12 mouse cellular contexts compared by ENCODE assay signal in genomic region chr13:107618796-107619429, GRCm38 (mm10).
DNase-seq lines count a peak whose midpoint lies in the region; ATAC-seq and TF ChIP-seq lines count a peak whose summit lies in the region.
"Had no signal": no experiment of that assay in that cellular context is flagged by ENCODE, and none has a peak within 500 bp of the region (broad histone marks: within the 10 kb centered on the region; RNA-seq: fewer than 3 reads in every experiment).

No protein-coding gene starts in this region.

- H3K79me2 ChIP-seq in myocyte (ENCODE audit: control insufficient read depth, insufficient read depth): no peaks in the 10 kb centered on the region

- WGBS in kidney, embryonic 16.5 days: 31% methylated on average over 15 of the region's 15 CpGs
- 54% methylated on average over 15 of the region's 15 CpGs for WGBS in kidney, adult 2 months
- WGBS in forebrain, embryonic 12.5 days: 28% methylated on average over 15 of the region's 15 CpGs
- 28% methylated on average over 15 of the region's 15 CpGs for WGBS in hindbrain, embryonic 13.5 days

- H3K9me3 ChIP-seq in kidney, embryonic 16.5 days (ENCODE audit: low read length): no peaks in the 10 kb centered on the region
- no peaks in the 10 kb centered on the region for H3K9me3 ChIP-seq in forebrain, embryonic 12.5 days
- no peaks in the 10 kb centered on the region for H3K9me3 ChIP-seq in hindbrain, embryonic 13.5 days
- H3K9me3 ChIP-seq: lung, embryonic 15.5 days had no signal

- peak overlapping the region; percentile 44 for H3K9ac ChIP-seq in kidney, embryonic 16.5 days (replicated peaks; ENCODE audit: low read length)
- no peak overlapping the region for H3K9ac ChIP-seq in forebrain, embryonic 12.5 days
- H3K9ac ChIP-seq in hindbrain, embryonic 13.5 days: peak overlapping the region; percentile 13; the same call in 1 of the 2 replicates
- H3K9ac ChIP-seq: lung, embryonic 15.5 days had no signal

- ATAC-seq in kidney, embryonic 16.5 days (ENCODE audit: low FRiP score, low TSS enrichment): peak; percentile 60
- ATAC-seq in forebrain, embryonic 12.5 days (ENCODE audit: low FRiP score): no peak
- ATAC-seq in hindbrain, embryonic 13.5 days (ENCODE audit: low FRiP score): no peak

- no peaks in the 10 kb centered on the region for H3K27me3 ChIP-seq in kidney, embryonic 16.5 days (ENCODE audit: insufficient read depth, low read length)
- H3K27me3 ChIP-seq in kidney, adult 2 months (replicated peaks; ENCODE audit: control insufficient read depth, insufficient read depth, low read length): no peaks in the 10 kb centered on the region
- 0 out of 2 replicates have a peak, but pooled peaks cover 13% of the 10 kb centered on the region for H3K27me3 ChIP-seq in forebrain, embryonic 12.5 days
- peaks cover 26% of the 10 kb centered on the region for H3K27me3 ChIP-seq in hindbrain, embryonic 13.5 days
- H3K27me3 ChIP-seq in myocyte (ENCODE audit: control insufficient read depth, insufficient read depth, insufficient read length): no peaks in the 10 kb centered on the region
- H3K27me3 ChIP-seq: lung, embryonic 15.5 days had no signal

- peaks cover 25% of the 10 kb centered on the region for H3K4me1 ChIP-seq in kidney, embryonic 16.5 days (ENCODE audit: insufficient read depth, low read length)
- no peaks in the 10 kb centered on the region for H3K4me1 ChIP-seq in kidney, adult 2 months (ENCODE audit: control insufficient read depth, insufficient read depth, low read length)
- peaks cover 31% of the 10 kb centered on the region for H3K4me1 ChIP-seq in forebrain, embryonic 12.5 days
- peaks cover 30% of the 10 kb centered on the region for H3K4me1 ChIP-seq in hindbrain, embryonic 13.5 days (replicated peaks)

- H3ac ChIP-seq in myocyte (ENCODE audit: control insufficient read depth, insufficient read length): no peak overlapping the region

- no peak for TF ChIP-seq POLR2A in kidney, adult 2 months (IDR thresholded peaks at IDR 0.05; ENCODE audit: low read depth, low read length)
- TF ChIP-seq POLR2A in myocyte (IDR thresholded peaks at IDR 0.05; ENCODE audit: insufficient read length, low read depth): no peak

- no peaks in the 10 kb centered on the region for H3K36me3 ChIP-seq in kidney, embryonic 16.5 days (ENCODE audit: insufficient read depth, low read length)
- no peaks in the 10 kb centered on the region for H3K36me3 ChIP-seq in kidney, adult 2 months (ENCODE audit: control insufficient read depth, insufficient read depth, low read length)
- H3K36me3 ChIP-seq in forebrain, embryonic 12.5 days (replicated peaks): no peaks in the 10 kb centered on the region
- no peaks in the 10 kb centered on the region for H3K36me3 ChIP-seq in hindbrain, embryonic 13.5 days
- H3K36me3 ChIP-seq in myocyte (ENCODE audit: control insufficient read depth, insufficient read depth): no peaks in the 10 kb centered on the region
- H3K36me3 ChIP-seq: lung, embryonic 15.5 days had no signal

- TF ChIP-seq CTCF in kidney, adult 2 months (conservative IDR thresholded peaks at IDR 0.05; ENCODE audit: insufficient read depth, insufficient read length, low read depth, low read length): no peak

- H3K4me2 ChIP-seq in kidney, embryonic 16.5 days (replicated peaks; ENCODE audit: low read depth, low read length): peak overlapping the region; percentile 31
- H3K4me2 ChIP-seq in forebrain, embryonic 12.5 days: no peak overlapping the region
- 0 out of 2 replicates have a peak overlapping the region, but pooled peaks have one; percentile 0 for H3K4me2 ChIP-seq in hindbrain, embryonic 13.5 days
- H3K4me2 ChIP-seq in myocyte (ENCODE audit: low read depth): peak overlapping the region; percentile 53
- H3K4me2 ChIP-seq: lung, embryonic 15.5 days had no signal

- DNase-seq in kidney, adult 2 months: no peak
- no peak for DNase-seq in adrenal gland, adult 8-10 months
- DNase-seq in adrenal gland, adult 18-20 months (ENCODE audit: low spot score in 2 of 2): no peak
- no peak for DNase-seq in ovary, postnatal 10 days (ENCODE audit: low spot score)
- DNase-seq: adrenal gland, postnatal 10 days; cerebellum, adult 2 months had no signal

- no peak overlapping the region for H3K4me3 ChIP-seq in kidney, embryonic 16.5 days (ENCODE audit: low read length)
- no peak overlapping the region for H3K4me3 ChIP-seq in kidney, adult 2 months (ENCODE audit: insufficient read depth, low read depth, low read length)
- no peak overlapping the region for H3K4me3 ChIP-seq in forebrain, embryonic 12.5 days (replicated peaks)
- no peak overlapping the region for H3K4me3 ChIP-seq in hindbrain, embryonic 13.5 days
- no peak overlapping the region for H3K4me3 ChIP-seq in myocyte
- H3K4me3 ChIP-seq: erythroblast, embryonic 14.5 days; lung, embryonic 15.5 days had no signal

- 0 out of 2 replicates have a peak overlapping the region, but pooled peaks have one; percentile 45 for H3K27ac ChIP-seq in kidney, embryonic 16.5 days (ENCODE audit: low read length)
- no peak overlapping the region for H3K27ac ChIP-seq in kidney, adult 2 months (ENCODE audit: insufficient read depth, low read depth, low read length)
- H3K27ac ChIP-seq in forebrain, embryonic 12.5 days: 0 out of 2 replicates have a peak overlapping the region, but pooled peaks have one; percentile 2
- H3K27ac ChIP-seq in hindbrain, embryonic 13.5 days: peak overlapping the region; percentile 64
- H3K27ac ChIP-seq: lung, embryonic 15.5 days had no signal

TF ChIP-seq in myocyte, 11 proteins besides CTCF, POLR2A, EP300 and RAD21:
- TF ChIP-seq MYOD1 (IDR thresholded peaks at IDR 0.05; ENCODE audit: control insufficient read depth in 1 of 3, insufficient read length in 2 of 3, low read depth in 2 of 3) (no peak), USF1 (IDR thresholded peaks at IDR 0.05; ENCODE audit: low read depth) (no peak)
